29 mouse cellular contexts compared by ENCODE assay signal in genomic region chr6:75558431-75558830, GRCm38 (mm10).
DNase-seq lines count a peak whose midpoint lies in the region; ATAC-seq and TF ChIP-seq lines count a peak whose summit lies in the region.
"Had no signal": no experiment of that assay in that cellular context is flagged by ENCODE, and none has a peak within 500 bp of the region (broad histone marks: within the 10 kb centered on the region; RNA-seq: fewer than 3 reads in every experiment).

No protein-coding gene starts in this region.

- H3K4me3 ChIP-seq in forebrain, embryonic 14.5 days (ENCODE audit: low read depth, low read length): no peak overlapping the region
- no peak overlapping the region for H3K4me3 ChIP-seq in forebrain, postnatal 0 days (ENCODE audit: low read depth, low read length)
- no peak overlapping the region for H3K4me3 ChIP-seq in kidney, postnatal 0 days (replicated peaks; ENCODE audit: low read depth, low read length)
- H3K4me3 ChIP-seq: embryonic facial prominence, embryonic 12.5 days; erythroblast, embryonic 14.5 days; forebrain, embryonic 12.5 days; gastrocnemius, adult 2 months; heart, embryonic 12.5 days; heart, embryonic 15.5 days; hindbrain, embryonic 10.5 days; hindbrain, embryonic 13.5 days had no signal

- WGBS in forebrain, embryonic 14.5 days: 65% methylated on average over 3 of the region's 3 CpGs
- WGBS in forebrain, postnatal 0 days: 61% methylated on average over 3 of the region's 3 CpGs
- WGBS in kidney, postnatal 0 days: 55% methylated on average over 3 of the region's 3 CpGs

- H3K27me3 ChIP-seq in forebrain, embryonic 14.5 days (replicated peaks; ENCODE audit: control insufficient read depth, insufficient read depth, low read length): no peaks in the 10 kb centered on the region
- no peaks in the 10 kb centered on the region for H3K27me3 ChIP-seq in forebrain, postnatal 0 days (ENCODE audit: insufficient read depth, low read length)
- no peaks in the 10 kb centered on the region for H3K27me3 ChIP-seq in kidney, postnatal 0 days (ENCODE audit: insufficient read depth, low read length)
- H3K27me3 ChIP-seq: CH12.LX; embryonic facial prominence, embryonic 12.5 days; forebrain, embryonic 12.5 days; heart, embryonic 12.5 days; heart, embryonic 15.5 days; hindbrain, embryonic 13.5 days had no signal

- peak; percentile 29 for DNase-seq in forebrain, embryonic 14.5 days (ENCODE audit: low spot score)
- no peak for DNase-seq in forebrain, postnatal 0 days
- DNase-seq in kidney, postnatal 0 days (ENCODE audit: low spot score): peak; percentile 57
- DNase-seq in kidney, postnatal 14 days: no peak
- peak; percentile 35 for DNase-seq in brain, adult 2 months (ENCODE audit: low read depth, low spot score)
- DNase-seq in thymus, postnatal 25 days: no peak
- DNase-seq: adrenal gland, adult 2 months; adrenal gland, postnatal 14 days; B cell, adult 2 months; cerebellum, adult 18-20 months; cerebellum, adult 9-10 months; cerebellum, postnatal 14 days; gastrocnemius, adult 2 months; gastrocnemius, postnatal 14 days; heart, postnatal 10 days; heart, postnatal 36 days had no signal

- no peak overlapping the region for H3K9ac ChIP-seq in forebrain, embryonic 14.5 days (ENCODE audit: low read length)
- no peak overlapping the region for H3K9ac ChIP-seq in forebrain, postnatal 0 days
- H3K9ac ChIP-seq in kidney, postnatal 0 days (ENCODE audit: low read depth, low read length): no peak overlapping the region
- H3K9ac ChIP-seq: embryonic facial prominence, embryonic 12.5 days; forebrain, embryonic 12.5 days; heart, embryonic 12.5 days; heart, embryonic 15.5 days; hindbrain, embryonic 13.5 days had no signal

- no peak overlapping the region for H3K27ac ChIP-seq in forebrain, embryonic 14.5 days (ENCODE audit: low read depth, low read length)
- no peak overlapping the region for H3K27ac ChIP-seq in forebrain, postnatal 0 days (ENCODE audit: low read depth, low read length)
- H3K27ac ChIP-seq in kidney, postnatal 0 days: no peak overlapping the region
- H3K27ac ChIP-seq: embryonic facial prominence, embryonic 12.5 days; forebrain, embryonic 12.5 days; gastrocnemius, adult 2 months; heart, embryonic 15.5 days; hindbrain, embryonic 10.5 days; hindbrain, embryonic 13.5 days; hindbrain, postnatal 0 days had no signal

- H3K9me3 ChIP-seq in forebrain, embryonic 14.5 days (replicated peaks; ENCODE audit: control insufficient read depth, low read length): 0 out of 2 replicates have a peak, but pooled peaks cover 3% of the 10 kb centered on the region
- H3K9me3 ChIP-seq in forebrain, postnatal 0 days (ENCODE audit: low read length): no peaks in the 10 kb centered on the region
- no peaks in the 10 kb centered on the region for H3K9me3 ChIP-seq in kidney, postnatal 0 days (replicated peaks; ENCODE audit: low read length)
- H3K9me3 ChIP-seq: embryonic facial prominence, embryonic 12.5 days; forebrain, embryonic 12.5 days; G1E; heart, embryonic 15.5 days; hindbrain, embryonic 10.5 days; hindbrain, embryonic 13.5 days had no signal

- ATAC-seq in forebrain, embryonic 14.5 days: no peak
- no peak for ATAC-seq in forebrain, postnatal 0 days
- ATAC-seq in kidney, postnatal 0 days (replicated peaks; ENCODE audit: low FRiP score, low read depth): no peak
- ATAC-seq: forebrain, embryonic 16.5 days; hindbrain, postnatal 0 days; inflammation-experienced regulatory T-cells, adult 6 months; intestine, embryonic 16.5 days had no signal

- H3K36me3 ChIP-seq in forebrain, embryonic 14.5 days (ENCODE audit: control insufficient read depth, insufficient read depth, low read length): no peaks in the 10 kb centered on the region
- H3K36me3 ChIP-seq in forebrain, postnatal 0 days (ENCODE audit: insufficient read depth): no peaks in the 10 kb centered on the region
- H3K36me3 ChIP-seq in kidney, postnatal 0 days (ENCODE audit: insufficient read depth, low read length): no peaks in the 10 kb centered on the region
- H3K36me3 ChIP-seq: embryonic facial prominence, embryonic 12.5 days; forebrain, embryonic 12.5 days; G1E; heart, embryonic 12.5 days; heart, embryonic 15.5 days; hindbrain, embryonic 10.5 days; hindbrain, embryonic 13.5 days had no signal

- H3K4me2 ChIP-seq in forebrain, embryonic 14.5 days (ENCODE audit: low read length): no peak overlapping the region
- no peak overlapping the region for H3K4me2 ChIP-seq in forebrain, postnatal 0 days (ENCODE audit: low read depth)
- no peak overlapping the region for H3K4me2 ChIP-seq in kidney, postnatal 0 days (ENCODE audit: low read length)
- H3K4me2 ChIP-seq: embryonic facial prominence, embryonic 12.5 days; forebrain, embryonic 12.5 days; heart, embryonic 12.5 days; heart, embryonic 15.5 days; hindbrain, embryonic 13.5 days had no signal

- no peak for TF ChIP-seq CTCF in forebrain, postnatal 0 days (IDR thresholded peaks at IDR 0.05; ENCODE audit: low read depth)
- no peak for TF ChIP-seq CTCF in kidney, postnatal 0 days (IDR thresholded peaks at IDR 0.05; ENCODE audit: low read depth)

- no peaks in the 10 kb centered on the region for H3K4me1 ChIP-seq in forebrain, embryonic 14.5 days (ENCODE audit: control insufficient read depth, insufficient read depth, low read length)
- H3K4me1 ChIP-seq in forebrain, postnatal 0 days (ENCODE audit: insufficient read depth): no peaks in the 10 kb centered on the region
- no peaks in the 10 kb centered on the region for H3K4me1 ChIP-seq in kidney, postnatal 0 days (replicated peaks; ENCODE audit: insufficient read depth, low read length)
- H3K4me1 ChIP-seq: embryonic facial prominence, embryonic 12.5 days; forebrain, embryonic 12.5 days; heart, embryonic 12.5 days; heart, embryonic 15.5 days; hindbrain, embryonic 10.5 days; hindbrain, embryonic 13.5 days had no signal

Comparison
In these comparisons a context has a peak if more than half of its experiments do, and no peak if none do; other contexts are left out.
1. DNase-seq: peak in forebrain, embryonic 14.5 days (single experiment), kidney, postnatal 0 days (single experiment) and brain, adult 2 months (single experiment); none in forebrain, postnatal 0 days (single experiment), kidney, postnatal 14 days (single experiment) and thymus, postnatal 25 days (single experiment).